Mouse (Mus musculus) 3T3-L1 (cell line): ENCODE data around the gene Ppp1r35.

Experiments
- DNase-seq: peaks from one replicate; pipeline ENCODE4 v3.0.0-alpha.2; 2015; ENCODE audit warnings: low read depth, low spot score

Gene Ppp1r35

DNA sequence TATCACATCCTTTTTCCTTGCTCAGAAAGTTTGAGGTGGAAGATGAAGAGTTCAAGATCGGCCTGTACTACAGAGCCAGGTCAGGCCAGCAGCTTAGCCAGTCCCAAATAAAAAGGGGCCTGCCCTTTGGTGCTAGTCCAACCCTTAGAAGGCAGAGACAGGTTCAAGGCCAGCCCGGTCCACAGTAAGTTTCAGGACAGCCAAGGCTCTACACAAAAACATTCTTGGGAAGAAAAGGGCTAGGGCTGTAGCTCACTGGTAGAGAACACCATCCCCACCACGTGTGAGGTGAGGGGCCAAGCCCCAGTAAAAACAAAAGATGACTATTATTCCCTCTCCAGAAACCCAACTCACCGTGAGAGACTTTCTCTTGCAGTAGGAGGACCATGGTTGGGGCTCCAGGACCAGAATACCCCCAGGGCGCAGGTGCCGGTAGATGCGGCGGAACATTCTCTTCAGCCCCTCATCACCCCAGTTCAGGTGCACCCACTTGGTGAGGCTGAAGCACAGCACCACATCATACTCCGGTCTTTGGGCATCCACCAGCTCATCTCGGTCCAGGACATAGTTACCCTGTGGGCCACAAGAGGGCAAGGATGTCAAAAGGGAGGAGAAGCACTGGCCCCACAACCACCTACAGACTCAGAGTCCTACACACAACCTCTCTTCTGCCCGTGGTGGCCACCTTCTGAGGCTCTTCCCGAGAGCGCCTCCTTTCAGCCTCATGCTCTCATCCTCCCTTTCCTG is 4.3 kb downstream of the Ppp1r35 start:
- DNase-seq = no peak

DNA sequence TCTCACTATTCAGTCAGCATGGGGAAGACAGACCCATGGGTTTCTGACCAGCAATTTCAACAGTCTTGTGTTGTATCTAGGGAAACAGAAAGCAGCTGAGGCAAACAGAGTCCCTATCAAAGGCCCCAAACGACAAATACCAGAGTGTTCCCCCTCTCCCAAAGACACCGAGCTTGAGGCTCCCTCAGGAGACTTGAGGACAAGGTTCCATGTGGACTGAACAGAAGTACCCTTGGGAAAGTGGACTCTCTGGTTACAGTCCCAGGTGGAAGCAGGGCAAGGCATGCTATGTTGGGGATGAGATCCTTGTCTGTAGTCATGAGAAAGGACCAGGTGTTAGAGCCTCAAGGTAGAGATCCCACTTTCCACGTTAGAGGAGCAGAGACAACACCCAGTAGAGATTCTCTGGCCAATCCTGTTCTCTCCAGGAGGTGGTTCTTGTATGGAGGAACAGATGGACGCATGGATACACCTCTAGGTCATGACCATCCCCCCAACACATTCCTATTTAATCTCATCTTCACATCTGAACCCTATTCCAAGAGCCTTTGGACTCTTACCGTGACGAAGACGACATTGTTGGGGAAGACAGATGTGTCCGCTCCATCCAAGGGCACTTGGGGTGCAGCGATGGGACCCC is 5.4 kb downstream of the Ppp1r35 start:
- no peak for DNase-seq

DNA sequence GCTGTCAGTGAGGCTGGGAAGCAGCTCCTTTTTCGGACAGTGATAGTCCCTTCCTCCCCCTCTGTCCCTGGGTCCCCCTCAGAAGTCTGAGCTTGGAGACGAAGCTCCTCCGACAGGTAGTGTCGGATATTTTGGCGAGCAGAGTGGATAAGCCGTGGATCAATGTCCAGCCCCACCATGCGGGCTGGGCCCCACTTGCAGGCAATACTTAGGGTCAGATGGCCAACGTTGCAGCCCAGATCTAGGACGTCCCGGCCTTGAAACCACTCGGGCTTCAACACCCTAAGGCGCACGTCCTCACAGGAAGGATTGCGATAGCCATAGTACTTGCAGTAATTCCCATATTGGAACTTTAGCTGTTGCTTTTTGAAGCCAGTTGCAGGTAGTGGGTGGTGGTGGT is 5.9 kb downstream of the Ppp1r35 start:
- no peak for DNase-seq

DNA sequence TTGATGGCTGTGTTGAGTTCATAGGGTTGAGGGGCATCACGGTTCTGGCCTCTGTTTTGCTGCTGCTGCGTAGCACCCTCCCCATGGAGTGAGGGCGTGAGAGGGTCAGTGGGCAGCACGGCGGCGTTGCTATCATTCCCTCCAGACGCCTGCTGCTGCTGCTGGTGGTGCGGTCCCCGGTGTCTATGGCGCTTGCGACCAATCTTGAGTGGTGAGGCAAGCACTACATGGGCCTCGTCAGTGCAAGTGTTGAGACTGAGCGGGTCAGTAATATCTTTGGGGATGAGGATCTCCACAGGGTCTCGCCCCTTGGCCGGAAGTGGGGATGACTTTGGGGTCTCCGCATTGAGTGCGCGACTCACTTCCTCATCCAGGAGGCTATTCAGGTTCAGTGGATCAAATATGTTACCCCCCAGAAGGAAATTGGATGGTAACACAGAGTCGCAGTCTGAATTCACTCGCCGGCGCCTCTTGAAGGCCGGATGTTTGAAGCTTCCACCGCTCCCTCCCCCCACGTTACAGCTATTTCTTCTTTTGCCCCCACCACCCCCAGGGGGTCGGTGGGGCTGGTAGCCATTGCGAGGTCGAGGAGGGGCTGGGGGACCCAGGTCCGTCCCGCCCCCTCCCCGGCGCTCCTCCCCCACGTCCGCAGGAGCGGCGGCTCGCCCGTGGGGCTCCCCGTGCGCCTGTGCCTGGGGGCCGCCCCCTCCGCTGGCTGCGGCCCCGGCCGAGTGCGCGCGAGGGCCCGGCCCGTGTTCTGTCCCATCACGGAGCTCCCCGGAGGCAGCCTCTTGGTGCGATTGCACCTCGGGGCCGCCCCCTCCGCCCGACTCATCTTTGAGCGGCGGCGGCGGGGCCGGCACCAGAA is 6.7 kb downstream of the Ppp1r35 start:
- peak; percentile 42 for DNase-seq

DNA sequence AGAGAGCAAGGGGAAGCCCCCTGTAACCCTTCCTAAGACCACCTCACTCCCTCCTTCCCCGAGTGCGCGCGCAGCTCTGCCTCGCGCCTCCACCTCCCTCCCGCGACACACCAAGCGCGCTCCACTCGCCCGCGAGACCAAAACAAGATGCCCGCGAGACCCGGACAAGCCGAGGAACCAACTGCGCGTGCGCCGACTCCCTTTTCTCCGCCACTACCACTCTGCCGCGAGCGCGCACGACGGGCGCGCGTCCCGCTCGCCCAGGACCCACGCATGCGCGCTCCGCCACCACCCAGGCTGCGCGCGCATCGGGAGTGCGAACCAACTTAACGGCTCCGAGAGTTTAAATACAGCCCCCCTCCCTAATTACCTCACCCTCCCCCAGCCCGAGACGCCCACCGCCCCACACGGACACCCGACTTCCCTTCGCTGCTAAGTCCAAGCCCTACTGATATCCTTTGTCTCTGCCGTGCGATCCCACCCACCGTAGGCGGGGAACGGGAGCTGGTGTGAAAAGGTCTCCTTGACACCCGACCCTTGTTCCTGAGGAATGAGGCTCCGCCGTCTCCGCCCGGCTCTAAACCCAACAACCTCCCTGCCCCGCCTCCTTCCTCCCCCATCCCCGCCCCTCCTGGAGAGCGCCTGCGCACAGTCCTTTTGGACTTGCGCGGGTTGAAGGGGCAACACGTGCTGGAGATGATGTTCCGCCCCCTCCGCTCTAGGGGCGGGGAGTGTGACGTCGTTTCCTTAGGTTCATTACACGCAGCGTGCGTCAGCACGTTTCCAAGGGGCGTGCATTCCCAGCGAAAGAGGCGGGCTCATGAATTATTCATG is 7.7 kb downstream of the Ppp1r35 start:
- DNase-seq = peak; percentile 100

DNA sequence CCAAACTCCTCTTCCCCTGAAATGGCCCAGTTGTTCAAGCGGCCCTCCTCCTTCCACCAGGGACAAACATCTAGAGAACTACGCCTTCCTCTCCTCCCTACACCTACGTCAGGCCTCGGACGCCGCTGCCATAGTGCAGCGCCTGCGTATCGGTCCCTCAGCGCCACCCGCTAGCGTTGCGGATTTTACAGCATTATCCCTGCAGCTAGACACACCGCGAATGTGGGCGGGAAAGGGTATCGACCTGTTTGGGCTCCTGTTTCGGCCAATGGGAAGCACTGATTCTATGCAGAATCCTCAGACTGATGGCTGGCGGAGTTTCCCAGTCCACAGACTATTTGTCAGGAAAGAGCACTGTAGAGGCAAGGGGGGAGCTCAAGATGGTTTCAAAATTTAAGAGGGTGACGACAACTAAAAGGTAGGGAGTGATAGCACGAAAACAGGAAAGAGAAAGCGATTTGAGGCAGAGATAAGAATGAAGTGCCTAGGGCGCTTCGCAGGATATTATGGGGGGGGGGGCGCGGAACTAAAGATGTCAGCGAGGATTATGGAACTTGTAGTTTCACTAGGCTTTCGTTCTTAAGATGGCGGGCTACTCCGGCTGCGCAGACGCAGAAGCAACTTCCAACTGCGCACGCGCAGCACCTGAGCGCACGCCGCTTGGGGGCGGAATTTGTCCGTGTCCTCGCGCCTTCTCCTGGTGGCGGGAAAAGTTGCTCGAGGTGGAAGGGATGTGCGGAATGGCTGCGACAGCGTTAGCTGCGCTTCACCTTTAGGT is 8.7 kb downstream of the Ppp1r35 start, which contains the start of the genes Mepce and Zcwpw1:
Gene Mepce, minus strand, starts transcription at position 505 of the 778 bp plus-strand sequence.
Gene Zcwpw1, plus strand, starts transcription at position 648 of the 778 bp plus-strand sequence.
- peak; percentile 96 for DNase-seq

DNA sequence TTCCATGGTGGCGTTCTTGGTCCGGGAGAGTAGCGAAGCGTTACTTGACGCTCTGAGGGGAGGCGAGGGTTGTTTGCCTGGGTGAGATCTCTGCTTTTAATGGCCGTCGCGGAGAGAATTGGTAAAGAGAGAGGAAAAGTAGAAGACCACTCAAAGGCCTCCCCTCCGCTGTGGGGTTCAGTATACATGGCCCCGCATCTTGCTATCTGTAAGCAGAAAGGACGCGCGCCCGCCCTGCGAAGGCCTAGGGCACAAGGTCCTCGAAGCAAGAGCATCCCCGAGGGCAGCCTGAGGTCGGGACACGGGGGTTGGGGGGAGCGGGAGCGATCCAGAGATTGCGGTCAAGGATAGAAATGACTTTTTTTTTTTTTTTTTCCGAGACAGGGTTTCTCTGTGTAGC is 9.5 kb downstream of the Ppp1r35 start:
- DNase-seq = no peak

DNA sequence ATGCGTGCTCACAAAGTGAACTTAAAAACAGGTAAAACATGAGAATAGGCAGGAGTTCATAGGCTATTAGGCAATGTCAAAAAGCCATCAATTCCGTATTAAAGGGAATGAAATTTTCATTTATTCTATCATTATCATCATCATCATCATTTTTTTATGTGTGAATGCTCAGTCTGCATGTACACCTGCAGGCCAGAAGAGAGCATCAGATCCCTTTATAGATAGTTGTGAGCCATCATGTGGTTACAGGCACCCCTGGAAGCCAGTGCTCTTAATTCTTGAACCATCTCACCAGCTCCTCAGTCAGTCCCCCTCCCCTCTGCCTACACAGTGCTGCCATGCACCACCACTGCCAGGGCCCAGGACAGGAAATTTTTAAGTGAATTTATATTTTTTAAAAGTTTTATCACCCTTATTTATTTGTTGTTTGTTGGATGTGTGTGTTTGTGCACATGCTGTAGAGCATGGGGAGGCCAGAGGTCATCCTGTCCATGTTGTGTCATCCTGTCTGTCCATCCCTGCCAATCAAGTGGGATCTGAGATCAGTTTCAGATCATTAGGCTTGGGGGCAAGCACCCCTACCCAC is 10.4 kb downstream of the Ppp1r35 start:
- DNase-seq = no peak

DNA sequence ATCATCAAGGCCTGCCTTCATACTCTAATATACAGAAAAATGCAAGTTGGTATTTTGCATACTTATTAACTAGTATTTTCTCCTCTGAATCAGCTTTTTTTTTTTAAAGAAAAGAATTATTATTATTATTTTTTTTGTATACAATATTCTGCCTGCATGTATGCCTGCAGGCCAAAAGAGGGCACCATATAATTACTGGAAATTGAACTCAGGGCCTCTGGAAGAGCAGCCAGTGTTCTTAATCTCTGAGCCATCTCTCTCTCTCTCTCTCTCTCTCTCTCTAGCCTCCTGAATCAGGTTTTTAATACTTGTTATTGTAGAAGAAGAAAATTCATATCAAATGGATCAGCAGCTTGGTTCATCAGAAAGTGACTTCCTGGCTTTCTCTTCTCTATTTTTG is 12.9 kb downstream of the Ppp1r35 start:
- peak; percentile 66 for DNase-seq

DNA sequence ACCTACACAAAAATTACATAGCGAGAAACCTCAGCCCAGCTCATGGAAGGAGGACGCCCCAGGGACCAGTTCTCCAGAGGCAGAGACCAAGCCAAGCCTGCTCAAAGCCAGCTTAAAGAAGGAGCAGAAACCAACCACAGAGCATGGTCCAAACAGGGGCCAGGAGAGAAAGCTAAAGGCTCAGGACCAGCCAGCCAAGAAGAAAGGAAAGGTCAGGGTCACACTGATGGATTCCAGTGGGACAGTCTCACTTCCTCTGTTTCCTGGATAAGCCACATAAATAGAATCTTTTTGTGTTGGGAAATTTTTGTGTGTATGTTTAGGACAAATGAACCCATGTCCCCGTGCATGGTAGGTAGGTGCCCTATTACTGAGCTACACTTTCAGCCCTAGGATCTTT is 18.0 kb downstream of the Ppp1r35 start:
- DNase-seq = no peak

DNA sequence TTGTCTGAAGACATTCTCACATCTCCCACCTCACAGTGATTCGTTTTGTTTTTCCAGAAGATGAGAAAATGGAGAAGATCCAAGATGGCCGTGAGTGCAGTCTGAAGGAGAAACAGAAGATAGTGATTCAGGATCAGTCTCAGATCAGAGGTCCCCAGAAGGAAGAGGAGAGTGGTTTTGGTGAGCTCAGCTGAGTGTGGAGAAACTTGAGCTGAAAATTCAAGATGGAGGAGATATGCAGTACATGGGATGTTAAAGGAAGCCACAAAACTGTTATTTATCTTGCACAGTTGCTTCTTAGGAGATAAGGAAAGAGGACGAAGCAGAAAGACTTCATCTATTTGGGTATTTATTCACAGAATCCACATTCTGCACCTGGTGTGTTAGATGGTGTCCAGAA is 22.3 kb downstream of the Ppp1r35 start:
- DNase-seq = no peak

DNA sequence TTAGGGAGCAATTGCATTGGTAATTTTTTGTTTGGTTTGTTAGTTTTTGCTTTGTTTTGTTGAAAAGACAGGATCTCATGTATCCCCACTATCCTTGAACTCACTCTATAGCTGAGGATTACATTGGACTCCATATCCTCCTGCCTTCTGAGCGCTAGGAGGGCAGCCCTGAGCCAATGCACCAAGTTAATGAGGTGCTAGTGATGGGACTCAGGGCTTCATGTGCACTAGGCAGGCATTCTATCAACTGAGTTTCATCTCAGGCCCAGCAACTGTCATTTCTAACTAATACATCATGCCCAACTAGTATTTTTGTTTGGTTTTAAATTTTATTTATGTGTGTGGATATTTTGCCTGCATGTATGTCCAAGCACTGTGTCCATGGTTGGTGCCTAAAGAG is 27.5 kb downstream of the Ppp1r35 start:
- DNase-seq = no peak

DNA sequence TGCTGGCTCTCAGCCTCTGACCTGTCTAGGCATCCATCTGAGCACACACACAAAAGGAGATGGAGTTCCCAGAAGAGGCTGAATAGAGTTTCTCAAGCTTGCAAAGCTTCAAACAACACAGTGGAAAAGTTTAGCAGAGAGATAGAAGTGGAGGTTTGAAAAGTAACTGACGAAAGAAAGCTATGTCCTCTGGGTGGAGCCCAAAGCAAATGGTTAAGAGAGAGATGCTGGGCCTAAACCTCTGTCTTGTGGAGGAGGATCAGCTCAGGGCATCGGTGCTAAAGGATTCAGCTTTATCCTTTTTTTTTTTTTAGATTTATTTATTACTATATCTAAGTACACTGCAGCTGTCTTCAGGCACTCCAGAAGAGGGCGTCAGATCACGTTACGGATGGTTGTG is 29.7 kb downstream of the Ppp1r35 start:
- no peak for DNase-seq

DNA sequence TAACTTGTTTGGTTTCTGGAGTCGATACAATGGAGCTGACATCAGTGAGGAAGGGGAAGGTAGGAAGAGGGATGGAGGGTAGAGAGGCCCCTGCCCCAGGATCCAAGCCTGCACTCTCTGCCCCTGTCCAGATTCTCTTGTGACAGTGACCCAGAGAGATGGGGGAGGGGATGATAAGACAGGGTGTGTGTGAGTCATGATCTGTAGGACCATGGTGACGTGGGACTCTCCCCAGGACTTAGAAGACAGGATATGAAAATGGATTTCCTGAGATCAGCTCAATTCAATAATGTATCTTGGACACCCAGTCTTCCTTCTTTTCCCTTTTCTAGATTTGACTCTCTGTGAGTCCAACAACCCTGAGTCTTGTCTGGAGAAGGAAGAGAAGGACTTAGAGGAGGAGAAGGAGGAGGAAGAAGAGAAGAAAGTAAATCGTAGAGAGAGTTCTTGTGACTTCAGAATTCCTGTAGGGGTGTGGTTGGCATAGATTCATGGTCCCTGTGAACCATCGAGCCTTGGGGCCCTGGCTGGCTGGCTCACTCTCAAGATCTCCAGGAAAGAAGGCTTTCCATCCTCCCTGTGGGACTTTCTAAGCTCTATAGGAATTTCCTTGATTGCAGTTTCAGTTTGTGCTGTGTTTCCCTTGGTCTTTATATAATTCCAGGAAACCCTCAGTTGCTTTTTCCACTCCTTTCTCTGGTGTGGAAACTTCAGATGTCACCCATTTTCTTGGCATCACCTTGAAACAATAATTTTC is 39.0 kb downstream of the Ppp1r35 start:
- peak; percentile 72 for DNase-seq

DNA sequence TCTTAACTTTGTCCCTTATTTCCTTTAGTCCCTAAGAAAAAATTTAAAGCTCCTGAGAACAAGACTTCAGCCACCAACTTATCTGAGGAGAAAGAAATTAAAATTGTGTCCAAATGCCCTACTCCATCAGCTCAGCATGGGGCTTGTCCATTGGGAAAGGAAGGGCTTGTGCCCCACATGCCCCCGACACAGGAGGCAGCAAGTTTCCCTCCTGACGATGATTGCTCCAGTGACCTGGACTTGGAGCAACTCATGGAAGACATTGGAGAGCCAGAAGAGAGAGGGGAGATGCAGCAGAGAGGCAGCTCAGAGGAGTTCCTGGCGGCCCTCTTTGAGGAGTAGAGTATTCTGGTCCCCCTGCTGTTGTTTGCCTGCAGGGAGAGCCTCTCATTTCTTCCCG is 43.5 kb downstream of the Ppp1r35 start:
- no peak for DNase-seq

DNA sequence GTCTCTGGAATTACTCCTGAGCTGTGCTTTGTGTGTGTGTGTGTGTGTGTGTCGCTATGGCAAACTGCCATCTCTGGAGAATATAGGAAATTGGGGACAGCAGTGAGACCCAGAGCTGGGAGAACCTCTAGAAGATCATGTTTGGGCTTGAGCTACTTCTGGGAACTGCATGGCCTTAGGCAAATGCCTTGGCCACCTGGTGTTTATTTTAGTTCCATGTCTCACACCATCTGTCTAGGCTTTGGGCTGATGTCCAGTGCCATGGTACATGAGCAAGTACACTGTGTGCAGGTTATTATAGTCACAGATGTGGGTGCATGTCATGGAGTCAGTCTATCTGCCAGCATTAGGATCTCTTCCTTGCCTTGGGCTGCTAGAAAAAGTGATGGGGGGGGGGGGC is 44.0 kb downstream of the Ppp1r35 start:
- peak; percentile 24 for DNase-seq

DNA sequence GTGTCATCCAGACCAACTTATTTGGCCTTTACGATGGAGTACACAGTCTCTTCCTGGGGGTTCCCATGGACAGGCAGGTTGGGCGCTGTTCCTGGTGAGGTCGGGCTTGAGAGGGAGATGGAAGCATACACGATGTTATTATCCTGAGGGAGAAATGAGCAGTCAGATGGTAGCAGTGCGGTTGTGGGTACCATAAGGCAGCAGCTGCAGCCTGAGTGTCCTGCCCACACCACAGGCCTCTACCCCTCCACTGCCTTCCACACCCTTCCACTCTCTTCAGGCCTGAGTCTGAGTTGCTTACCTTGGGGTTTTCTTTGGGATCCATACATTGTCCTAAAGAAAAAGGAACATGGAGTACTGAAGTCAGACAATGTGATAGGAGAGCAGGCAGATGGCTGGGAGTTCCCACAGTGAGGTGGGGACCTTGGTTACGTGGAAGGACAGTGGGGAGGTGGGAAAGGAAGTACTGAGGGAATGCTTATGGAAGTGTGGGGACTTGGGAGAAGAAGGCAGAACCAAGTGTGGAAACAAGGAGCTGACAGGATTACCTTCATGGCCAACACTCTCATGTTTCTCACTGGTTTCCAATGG is 44.9 kb downstream of the Ppp1r35 start:
- DNase-seq = no peak

DNA sequence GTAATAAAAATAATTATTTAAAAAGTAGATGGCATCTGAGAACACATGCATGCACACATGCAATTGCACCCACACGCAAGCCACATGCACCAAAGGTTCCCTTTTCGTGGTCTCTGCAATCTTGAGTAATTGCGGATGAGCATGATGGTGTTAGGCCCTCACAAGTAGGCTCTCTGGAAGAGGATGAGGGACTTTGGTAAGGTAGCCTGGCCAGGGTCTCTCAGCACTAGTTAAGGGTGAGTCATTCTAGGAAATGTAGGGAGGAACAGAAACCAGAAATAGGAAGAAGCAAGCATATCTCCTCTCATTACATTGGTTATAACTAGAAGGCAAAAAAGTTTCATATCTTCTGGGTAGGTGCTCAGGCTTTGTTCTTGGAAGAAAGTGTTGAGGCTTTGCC is 46.4 kb downstream of the Ppp1r35 start:
- no peak for DNase-seq

DNA sequence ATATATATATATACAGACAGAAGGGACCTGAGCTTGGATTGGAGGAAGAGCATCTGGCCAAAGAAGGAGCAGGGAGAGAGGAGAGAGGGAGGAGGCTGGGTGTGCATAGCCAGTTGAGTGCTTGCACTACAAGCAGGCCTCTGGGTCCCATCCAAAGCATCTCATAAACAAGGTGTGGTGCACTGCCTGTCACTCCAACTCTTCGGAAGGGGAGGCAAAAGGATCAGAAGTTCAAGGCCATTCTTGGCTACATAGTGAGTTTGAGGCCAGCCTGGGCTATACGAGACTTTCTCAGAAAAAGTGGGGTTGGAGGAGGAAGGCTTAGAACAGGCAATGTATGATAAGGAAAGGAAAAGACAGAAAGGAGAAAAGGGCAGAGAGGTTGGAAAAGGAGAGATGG is 47.3 kb downstream of the Ppp1r35 start:
- no peak for DNase-seq
